Comparison of ENCODE assay signal across 9 mouse cellular contexts in genomic region chr11:105240991-105241390, GRCm38 (mm10). TPM values are rescaled to one million over a fixed set of nuclear protein-coding genes. Genes with fewer than 3 reads are reported as not detected.
DNase-seq lines count a peak whose midpoint lies in the region; ATAC-seq and TF ChIP-seq lines count a peak whose summit lies in the region.
"Had no signal": no experiment of that assay in that cellular context is flagged by ENCODE, and none has a peak within 500 bp of the region (broad histone marks: within the 10 kb centered on the region; RNA-seq: fewer than 3 reads in every experiment).

No protein-coding gene starts in this region.

- TF ChIP-seq CTCF in liver, adult 2 months (IDR thresholded peaks at IDR 0.05; ENCODE audit: low read depth, low read length): peak; percentile 32; the same call in 1 of the 2 replicates

- ATAC-seq in CD4-positive, CD25-positive, alpha-beta regulatory T cell, adult 4 months: no peak
- ATAC-seq in liver, embryonic 11.5 days (replicated peaks; ENCODE audit: low FRiP score): no peak
- peak; percentile 64 for ATAC-seq in megakaryocyte progenitor cell, adult 5-6 weeks (replicated peaks; ENCODE audit: poor library complexity)

- no peak for TF ChIP-seq POLR2A in liver, adult 2 months (IDR thresholded peaks at IDR 0.05; ENCODE audit: extremely low read depth, insufficient read depth, low read length)

- H3K36me3 ChIP-seq in liver, adult 2 months (ENCODE audit: control insufficient read depth, insufficient read depth, low read length): peaks cover 41% of the 10 kb centered on the region
- peaks cover 10% of the 10 kb centered on the region; the same call in 1 of the 2 replicates for H3K36me3 ChIP-seq in liver, embryonic 11.5 days (ENCODE audit: control insufficient read depth, insufficient read depth, low read length)

- no peaks in the 10 kb centered on the region for H3K9me3 ChIP-seq in liver, embryonic 11.5 days (ENCODE audit: control insufficient read depth, low read length)

- no peak overlapping the region for H3K4me3 ChIP-seq in liver, adult 2 months (ENCODE audit: insufficient read depth, low read depth, low read length)
- no peak overlapping the region for H3K4me3 ChIP-seq in liver, embryonic 11.5 days (ENCODE audit: low read depth, low read length)

- peak; percentile 56 for DNase-seq in CD4-positive, CD25-positive, alpha-beta regulatory T cell, adult 2 months (ENCODE audit: low read depth, low spot score)
- peak; percentile 29 for DNase-seq in liver, adult 2 months (ENCODE audit: extremely low read depth, low read depth, low spot score)
- no peak for DNase-seq in liver, embryonic 11.5 days (ENCODE audit: low spot score)
- DNase-seq in c-Kit-negative CD71-positive TER-119-positive erythroid progenitor cells, embryonic 14.5 days (ENCODE audit: low read depth, low spot score): peak; percentile 17
- DNase-seq in Muller cell, postnatal 12 days (ENCODE audit: inconsistent ontology term): no peak
- DNase-seq in layer of hippocampus, adult 8-10 months (ENCODE audit: low spot score in 2 of 2): no peak

- H3K4me1 ChIP-seq in liver, adult 2 months (ENCODE audit: control insufficient read depth, insufficient read depth, low read length): peaks cover 8% of the 10 kb centered on the region; the same call in 1 of the 2 replicates
- no peaks in the 10 kb centered on the region for H3K4me1 ChIP-seq in liver, embryonic 11.5 days (replicated peaks; ENCODE audit: control insufficient read depth, insufficient read depth, low read length)

- no peak overlapping the region for H3K4me2 ChIP-seq in liver, embryonic 11.5 days
- H3K4me2 ChIP-seq: heart, embryonic 11.5 days had no signal

- no peaks in the 10 kb centered on the region for H3K27me3 ChIP-seq in liver, adult 2 months (ENCODE audit: control insufficient read depth, insufficient read depth, low read length)
- H3K27me3 ChIP-seq in liver, embryonic 11.5 days (replicated peaks; ENCODE audit: control insufficient read depth, insufficient read depth, low read length): no peaks in the 10 kb centered on the region

- H3K9ac ChIP-seq in liver, adult 2 months (ENCODE audit: low read depth, low read length): no peak overlapping the region
- no peak overlapping the region for H3K9ac ChIP-seq in liver, embryonic 11.5 days (ENCODE audit: low read depth, low read length)

- no peaks in the 10 kb centered on the region; the same call in 1 of the 2 replicates for H3K79me2 ChIP-seq in liver, adult 2 months (ENCODE audit: control insufficient read depth, insufficient read depth, low read length)

- H3K27ac ChIP-seq in liver, adult 2 months (replicated peaks; ENCODE audit: insufficient read depth, low read depth, low read length): no peak overlapping the region
- H3K27ac ChIP-seq in liver, embryonic 11.5 days (ENCODE audit: low read depth, low read length): no peak overlapping the region

RNA-seq across cellular contexts. Expression of gene Mrc2, which starts 51.5 kb away (rescaled TPM):
- polyA plus RNA-seq in CD4-positive, CD25-positive, alpha-beta regulatory T cell, adult 4 months (2017; shearing (Covaris generic)): not detected
- 0.55 and 0.81 TPM in 2 replicates for total RNA-seq in liver, adult 2 months (2014; rRNA removed)
- polyA plus RNA-seq in liver, adult 2 months (2012; rRNA removed): 0.91 and 1.1 TPM in 2 replicates
- polyA plus RNA-seq in liver, embryonic 11.5 days (2014; fragmentation: Nextera tagmentation; extraction: Ambion mirVana): 3.3 and 4.8 TPM in 2 replicates
- not detected in 2 replicates for total RNA-seq in megakaryocyte progenitor cell, adult 5-6 weeks (2015)
- total RNA-seq in megakaryocyte progenitor cell, adult 5-6 weeks (2017): 0.41 TPM in 1 of 2 replicates, not detected in the other
- 10 to 100 TPM in 2 of 4 experiments, 1 to 10 TPM in 2; 5.0 to 19.1 (median 9.9) TPM for total RNA-seq in layer of hippocampus, adult 8-10 months (2022)

Comparison
In these comparisons a context has a peak if more than half of its experiments do, and no peak if none do; other contexts are left out.
1. DNase-seq: peak in CD4-positive, CD25-positive, alpha-beta regulatory T cell, adult 2 months (single experiment), liver, adult 2 months (single experiment) and c-Kit-negative CD71-positive TER-119-positive erythroid progenitor cells, embryonic 14.5 days (single experiment); none in liver, embryonic 11.5 days (single experiment), Muller cell, postnatal 12 days (single experiment) and layer of hippocampus, adult 8-10 months (0 of 2).